Mouse (Mus musculus) T-helper 17 cell (primary cell): ENCODE measurements around the gene Pml.

Experiments used
- in situ Hi-C, 2 experiments: fragments of 300-600 bp; cut with MboI, MseI; formaldehyde crosslinking; loops; 1 replicate in 1 of 2; 2 replicates in 1 of 2; pipeline ENCODE4 v1.15.1; 2025; ENCODE audit warnings: high pct_unique_total_duplicates in 2 of 2

Gene Pml

GRCm38 (mm10) chr9:58177165-58177564 lies 72.4 kb downstream of the Pml start:
- in situ Hi-C loops = no loop called here

GRCm38 (mm10) chr9:58175745-58176487 lies 73.7 kb downstream of the Pml start:
- in situ Hi-C loops = no loop called here

GRCm38 (mm10) chr9:58174818-58175251 lies 74.8 kb downstream of the Pml start:
- in situ Hi-C loops = no loop called here

- in situ Hi-C loops = no loop called here
These were observed 76.7 kb downstream of the Pml start for GRCm38 (mm10) chr9:58172863-58173262.

GRCm38 (mm10) chr9:58169426-58169825 lies 80.2 kb downstream of the Pml start:
- in situ Hi-C loops = no loop called here

- in situ Hi-C loops = no loop called here
These were observed 80.7 kb downstream of the Pml start for GRCm38 (mm10) chr9:58168880-58169279.
